Mouse (Mus musculus): ENCODE results near the gene Slc4a5.
A peak's percentile ranks its signal among the peaks of the same experiment; 100 is the strongest.

Gene Slc4a5

GRCm38 (mm10) chr6:83219814-83220213, at the start of gene Slc4a5:
Gene Slc4a5 (plus strand): TSS chr6:83219828.
- H3K36me3 ChIP-seq (ENCODE audit: insufficient read depth, low read length): no peaks in the 10 kb centered on the region
- no peak for TF ChIP-seq NANOG (IDR thresholded peaks at IDR 0.05; ENCODE audit: borderline replicate concordance, low read length)
- H3K4me1 ChIP-seq (replicated peaks; ENCODE audit: low read depth, low read length): peaks cover 8% of the 10 kb centered on the region; the same call in 1 of the 2 replicates

DNA sequence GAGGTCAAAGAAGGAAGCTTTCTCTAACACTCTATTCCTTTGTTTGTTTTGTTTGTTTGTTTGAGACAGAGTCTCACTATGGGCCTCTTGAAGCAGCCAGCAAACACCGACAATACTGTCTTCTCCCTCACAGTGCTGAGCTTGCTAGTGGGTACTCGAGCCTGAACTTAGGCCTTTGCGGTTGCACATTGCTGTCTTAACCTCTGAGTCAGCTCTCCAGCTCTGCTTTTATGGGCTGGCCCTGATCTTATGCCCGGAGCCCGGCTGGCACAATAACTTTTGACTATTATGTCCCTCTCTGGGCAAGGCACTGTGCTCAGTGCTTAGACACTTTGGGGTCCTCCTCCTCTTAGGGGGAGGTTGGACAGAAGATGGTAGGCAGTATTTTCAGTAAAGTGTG, 49.8 kb upstream of the Slc4a5 start:
- Histone ChIP-seq H3K9me3 (ENCODE audit: low read length) (no peaks in the 10 kb centered on the region), H3K36me3 (ENCODE audit: insufficient read depth, low read length) (peaks cover 23% of the 10 kb centered on the region; the same call in 1 of the 2 replicates), H3K4me1 (replicated peaks; ENCODE audit: low read depth, low read length) (peaks cover 46% of the 10 kb centered on the region), H3K27me3 (ENCODE audit: insufficient read depth, low read length) (no peaks in the 10 kb centered on the region), H3K4me3 (replicated peaks; ENCODE audit: low read length) (no peak overlapping the region)
- TF ChIP-seq CTCF (conservative IDR thresholded peaks at IDR 0.05; ENCODE audit: low read length) (no peak), POU5F1 (IDR thresholded peaks at IDR 0.05; ENCODE audit: borderline replicate concordance, low read length) (no peak), NANOG (IDR thresholded peaks at IDR 0.05; ENCODE audit: borderline replicate concordance, low read length) (no peak)

More at GRCm38 (mm10) chr6:83219814-83220213, at the start of gene Slc4a5:
- Histone ChIP-seq H3K27me3 (ENCODE audit: insufficient read depth, low read length) (peaks cover 37% of the 10 kb centered on the region), H3K9me3 (ENCODE audit: low read length) (no peaks in the 10 kb centered on the region), H3K4me3 (replicated peaks; ENCODE audit: low read length) (no peak within 1 kb of the TSS)

DNA sequence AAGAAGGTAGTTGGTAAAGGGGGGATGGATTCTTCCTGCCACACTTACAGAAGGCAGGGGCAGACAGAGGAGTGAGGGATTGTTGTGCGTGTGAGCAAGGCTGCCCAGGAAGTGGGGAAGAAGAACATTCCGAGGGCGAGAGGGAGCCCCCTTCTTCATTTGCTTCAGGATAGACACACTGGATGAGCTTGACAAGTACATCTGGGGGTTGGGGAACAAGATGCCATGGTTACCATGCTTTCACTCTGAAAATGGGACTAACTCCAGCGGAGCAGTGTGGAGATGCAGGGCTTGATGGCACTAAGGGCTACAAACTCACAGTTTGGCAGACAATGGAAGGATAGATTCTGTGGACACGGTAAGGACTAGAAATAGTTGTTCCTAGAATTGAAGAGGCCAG, 48.6 kb upstream of the Slc4a5 start:
- no peak overlapping the region for H3K4me3 ChIP-seq (replicated peaks; ENCODE audit: low read length)
- peaks cover 41% of the 10 kb centered on the region for H3K4me1 ChIP-seq (replicated peaks; ENCODE audit: low read depth, low read length)
- no peaks in the 10 kb centered on the region for H3K9me3 ChIP-seq (ENCODE audit: low read length)
- TF ChIP-seq POU5F1 (IDR thresholded peaks at IDR 0.05; ENCODE audit: borderline replicate concordance, low read length) (no peak), NANOG (IDR thresholded peaks at IDR 0.05; ENCODE audit: borderline replicate concordance, low read length) (no peak), CTCF (conservative IDR thresholded peaks at IDR 0.05; ENCODE audit: low read length) (no peak)
- peaks cover 28% of the 10 kb centered on the region; the same call in 1 of the 2 replicates for H3K36me3 ChIP-seq (ENCODE audit: insufficient read depth, low read length)
- H3K27me3 ChIP-seq (ENCODE audit: insufficient read depth, low read length): no peaks in the 10 kb centered on the region

- H3K27me3 ChIP-seq (ENCODE audit: insufficient read depth, low read length): no peaks in the 10 kb centered on the region
- no peak for TF ChIP-seq CTCF (conservative IDR thresholded peaks at IDR 0.05; ENCODE audit: low read length)
- TF ChIP-seq NANOG (IDR thresholded peaks at IDR 0.05; ENCODE audit: borderline replicate concordance, low read length): no peak
- TF ChIP-seq POU5F1 (IDR thresholded peaks at IDR 0.05; ENCODE audit: borderline replicate concordance, low read length): no peak
- H3K4me3 ChIP-seq (replicated peaks; ENCODE audit: low read length): no peak overlapping the region
- peaks cover 35% of the 10 kb centered on the region for H3K4me1 ChIP-seq (replicated peaks; ENCODE audit: low read depth, low read length)
- no peaks in the 10 kb centered on the region for H3K9me3 ChIP-seq (ENCODE audit: low read length)
- peaks cover 30% of the 10 kb centered on the region; the same call in 1 of the 2 replicates for H3K36me3 ChIP-seq (ENCODE audit: insufficient read depth, low read length)
Observed at GRCm38 (mm10) chr6:83172240-83172920, 47.2 kb upstream of the Slc4a5 start.

DNA sequence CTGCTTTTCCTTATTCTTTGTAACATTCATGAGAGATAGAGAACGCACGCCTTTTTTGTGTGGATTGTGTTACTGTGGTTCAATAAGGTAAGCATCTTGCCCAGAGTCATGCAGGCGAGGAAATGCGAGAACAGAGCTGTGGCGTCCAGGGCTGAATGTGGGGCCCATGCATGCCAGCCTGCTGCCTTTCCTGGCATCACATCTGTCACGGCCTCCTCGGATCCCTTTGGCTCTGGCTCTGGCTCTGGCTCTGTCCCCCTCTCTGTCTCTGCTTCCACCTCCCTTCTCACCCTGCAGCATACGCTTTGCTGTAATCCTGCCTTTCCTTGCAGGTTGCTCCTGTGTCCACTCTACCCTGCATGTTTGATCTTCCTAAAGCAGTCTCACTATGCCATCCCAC, 43.6 kb upstream of the Slc4a5 start:
- peaks cover 31% of the 10 kb centered on the region for H3K4me1 ChIP-seq (replicated peaks; ENCODE audit: low read depth, low read length)
- no peaks in the 10 kb centered on the region for H3K9me3 ChIP-seq (ENCODE audit: low read length)
- peaks cover 18% of the 10 kb centered on the region; the same call in 1 of the 2 replicates for H3K36me3 ChIP-seq (ENCODE audit: insufficient read depth, low read length)
- TF ChIP-seq POU5F1 (IDR thresholded peaks at IDR 0.05; ENCODE audit: borderline replicate concordance, low read length): no peak
- H3K4me3 ChIP-seq (replicated peaks; ENCODE audit: low read length): no peak overlapping the region
- H3K27me3 ChIP-seq (ENCODE audit: insufficient read depth, low read length): no peaks in the 10 kb centered on the region

GRCm38 (mm10) chr6:83179390-83180117, 40.1 kb upstream of the Slc4a5 start:
- Histone ChIP-seq H3K9me3 (ENCODE audit: low read length) (no peaks in the 10 kb centered on the region), H3K4me3 (replicated peaks; ENCODE audit: low read length) (peak overlapping the region; percentile 20; the same call in 1 of the 2 replicates), H3K36me3 (ENCODE audit: insufficient read depth, low read length) (peaks cover 32% of the 10 kb centered on the region), H3K4me1 (replicated peaks; ENCODE audit: low read depth, low read length) (peaks cover 13% of the 10 kb centered on the region), H3K27me3 (ENCODE audit: insufficient read depth, low read length) (no peaks in the 10 kb centered on the region)
- no peak for TF ChIP-seq NANOG (IDR thresholded peaks at IDR 0.05; ENCODE audit: borderline replicate concordance, low read length)
- no peak for TF ChIP-seq CTCF (conservative IDR thresholded peaks at IDR 0.05; ENCODE audit: low read length)

DNA sequence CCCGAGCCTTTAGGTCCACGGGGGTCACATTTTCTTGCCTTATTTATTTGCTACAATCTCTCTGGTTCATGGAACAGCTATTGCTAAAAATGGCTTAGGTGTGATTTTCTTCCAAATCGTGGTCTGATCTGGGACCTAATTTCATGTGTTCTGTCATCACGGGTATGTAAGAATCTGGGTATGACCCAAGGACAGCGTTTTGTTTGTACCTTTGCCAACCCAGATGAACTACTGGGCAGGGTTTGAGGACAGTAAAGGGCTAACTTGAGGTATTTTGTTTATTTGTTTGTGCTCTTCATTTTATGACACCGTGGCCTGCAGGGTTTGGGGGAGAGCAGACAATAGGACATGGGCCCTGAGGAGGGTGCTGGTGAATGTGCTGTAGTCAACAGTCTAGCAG, 39.0 kb upstream of the Slc4a5 start:
- peaks cover 38% of the 10 kb centered on the region for H3K36me3 ChIP-seq (ENCODE audit: insufficient read depth, low read length)
- peaks cover 18% of the 10 kb centered on the region for H3K4me1 ChIP-seq (replicated peaks; ENCODE audit: low read depth, low read length)
- no peaks in the 10 kb centered on the region for H3K27me3 ChIP-seq (ENCODE audit: insufficient read depth, low read length)
- no peaks in the 10 kb centered on the region for H3K9me3 ChIP-seq (ENCODE audit: low read length)
- TF ChIP-seq POU5F1 (IDR thresholded peaks at IDR 0.05; ENCODE audit: borderline replicate concordance, low read length) (no peak), NANOG (IDR thresholded peaks at IDR 0.05; ENCODE audit: borderline replicate concordance, low read length) (no peak)
- no peak overlapping the region for H3K4me3 ChIP-seq (replicated peaks; ENCODE audit: low read length)

GRCm38 (mm10) chr6:83184858-83185435, 34.7 kb upstream of the Slc4a5 start:
- Histone ChIP-seq H3K36me3 (ENCODE audit: insufficient read depth, low read length) (peaks cover 45% of the 10 kb centered on the region), H3K9me3 (ENCODE audit: low read length) (no peaks in the 10 kb centered on the region), H3K4me1 (replicated peaks; ENCODE audit: low read depth, low read length) (peaks cover 51% of the 10 kb centered on the region), H3K27me3 (ENCODE audit: insufficient read depth, low read length) (peaks cover 28% of the 10 kb centered on the region), H3K4me3 (replicated peaks; ENCODE audit: low read length) (no peak overlapping the region)
- TF ChIP-seq CTCF (conservative IDR thresholded peaks at IDR 0.05; ENCODE audit: low read length): 0 out of 2 replicates have a peak, but pooled peaks have one; percentile 6
- no peak for TF ChIP-seq POU5F1 (IDR thresholded peaks at IDR 0.05; ENCODE audit: borderline replicate concordance, low read length)
- TF ChIP-seq NANOG (IDR thresholded peaks at IDR 0.05; ENCODE audit: borderline replicate concordance, low read length): no peak

Data from E14TG2a.4 (cell line).